27 mouse cellular contexts compared by ENCODE assay signal in the genomic region with DNA sequence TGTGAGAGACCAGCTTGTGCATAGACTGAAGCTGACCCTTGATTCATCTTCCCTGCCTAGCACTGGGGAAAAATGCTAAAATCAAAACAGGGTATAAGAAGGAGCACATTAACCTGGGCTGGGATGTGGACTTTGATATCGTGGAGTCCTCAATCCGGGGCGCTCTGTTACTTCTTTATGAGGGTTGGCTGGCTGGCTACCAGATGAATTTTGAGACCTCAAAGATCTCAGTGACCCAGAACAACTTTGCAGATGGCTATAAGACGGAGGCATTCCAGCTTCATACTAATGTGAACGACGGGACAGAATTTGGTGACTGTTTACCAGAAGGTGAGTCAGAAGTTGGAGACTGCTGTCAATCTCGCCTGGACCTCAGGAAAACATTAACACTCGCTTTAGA.
A peak's percentile ranks its signal among the peaks of the same experiment; 100 is the strongest.
DNase-seq lines count a peak whose midpoint lies in the region; ATAC-seq lines count a peak whose summit lies in the region.
"Had no signal": no experiment of that assay in that cellular context is flagged by ENCODE, and none has a peak within 500 bp of the region (broad histone marks: within the 10 kb centered on the region; RNA-seq: fewer than 3 reads in every experiment).

No protein-coding gene starts in this region.

- no peaks in the 10 kb centered on the region for H3K36me3 ChIP-seq in kidney, embryonic 14.5 days (ENCODE audit: control insufficient read depth, insufficient read depth, low read length)
- no peaks in the 10 kb centered on the region for H3K36me3 ChIP-seq in midbrain, embryonic 11.5 days (ENCODE audit: control insufficient read depth, insufficient read depth, low read length)
- H3K36me3 ChIP-seq: embryonic facial prominence, embryonic 12.5 days; embryonic facial prominence, embryonic 15.5 days; G1E; heart, embryonic 12.5 days; heart, embryonic 15.5 days had no signal

- ATAC-seq in kidney, embryonic 14.5 days (ENCODE audit: low FRiP score, low TSS enrichment), result no peak
- ATAC-seq in midbrain, embryonic 11.5 days (ENCODE audit: low FRiP score), result no peak
- ATAC-seq: forebrain, embryonic 14.5 days; forebrain, postnatal 0 days; Patski had no signal

- no peaks in the 10 kb centered on the region for H3K9me3 ChIP-seq in kidney, embryonic 14.5 days (ENCODE audit: control insufficient read depth, low read length)
- no peaks in the 10 kb centered on the region for H3K9me3 ChIP-seq in midbrain, embryonic 11.5 days (ENCODE audit: control insufficient read depth, low read length)
- H3K9me3 ChIP-seq: embryonic facial prominence, embryonic 12.5 days; embryonic facial prominence, embryonic 15.5 days; G1E; heart, embryonic 12.5 days; heart, embryonic 15.5 days had no signal

- no peak overlapping the region for H3K4me3 ChIP-seq in kidney, embryonic 14.5 days (ENCODE audit: low read length)
- no peak overlapping the region for H3K4me3 ChIP-seq in midbrain, embryonic 11.5 days (ENCODE audit: low read depth, low read length)
- H3K4me3 ChIP-seq: embryonic facial prominence, embryonic 12.5 days; embryonic facial prominence, embryonic 15.5 days; heart, embryonic 12.5 days; heart, embryonic 15.5 days had no signal

- 84% methylated on average over 8 of the region's 8 CpGs for WGBS in kidney, embryonic 14.5 days
- 89% methylated on average over 8 of the region's 8 CpGs for WGBS in midbrain, embryonic 11.5 days

- no peak overlapping the region for H3K9ac ChIP-seq in kidney, embryonic 14.5 days (ENCODE audit: low read depth, low read length)
- no peak overlapping the region for H3K9ac ChIP-seq in midbrain, embryonic 11.5 days (ENCODE audit: low read length)
- H3K9ac ChIP-seq: embryonic facial prominence, embryonic 12.5 days; embryonic facial prominence, embryonic 15.5 days; forebrain, postnatal 0 days; heart, embryonic 12.5 days; heart, embryonic 15.5 days; hindbrain, embryonic 14.5 days had no signal

- no peak overlapping the region for H3K4me2 ChIP-seq in kidney, embryonic 14.5 days (replicated peaks; ENCODE audit: low read depth, low read length)
- H3K4me2 ChIP-seq in midbrain, embryonic 11.5 days, result no peak overlapping the region
- H3K4me2 ChIP-seq: embryonic facial prominence, embryonic 12.5 days; embryonic facial prominence, embryonic 15.5 days; heart, embryonic 12.5 days; heart, embryonic 15.5 days; hindbrain, embryonic 14.5 days had no signal

- no peaks in the 10 kb centered on the region for H3K27me3 ChIP-seq in kidney, embryonic 14.5 days (ENCODE audit: control insufficient read depth, insufficient read depth, low read length)
- no peaks in the 10 kb centered on the region for H3K27me3 ChIP-seq in midbrain, embryonic 11.5 days (ENCODE audit: control insufficient read depth, insufficient read depth, low read length)
- H3K27me3 ChIP-seq: CH12.LX; embryonic facial prominence, embryonic 12.5 days; embryonic facial prominence, embryonic 15.5 days; heart, embryonic 12.5 days; heart, embryonic 15.5 days had no signal

- H3K4me1 ChIP-seq in kidney, embryonic 14.5 days (ENCODE audit: control insufficient read depth, insufficient read depth, low read length), result no peaks in the 10 kb centered on the region
- H3K4me1 ChIP-seq in midbrain, embryonic 11.5 days (ENCODE audit: control insufficient read depth, insufficient read depth, low read length), result no peaks in the 10 kb centered on the region
- H3K4me1 ChIP-seq: embryonic facial prominence, embryonic 12.5 days; embryonic facial prominence, embryonic 15.5 days; heart, embryonic 12.5 days; heart, embryonic 15.5 days had no signal

- no peak overlapping the region for H3K27ac ChIP-seq in kidney, embryonic 14.5 days (ENCODE audit: low read depth, low read length)
- H3K27ac ChIP-seq in midbrain, embryonic 11.5 days (ENCODE audit: low read depth, low read length), result no peak overlapping the region
- H3K27ac ChIP-seq: embryonic facial prominence, embryonic 12.5 days; embryonic facial prominence, embryonic 15.5 days; heart, embryonic 15.5 days; hindbrain, embryonic 14.5 days had no signal

- DNase-seq in kidney, adult 18-20 months, result peak; percentile 16
- DNase-seq in kidney, adult 9 months, result peak; percentile 81
- DNase-seq in kidney, postnatal 14 days, result peak; percentile 25
- DNase-seq in right cerebral cortex, postnatal 25 days, result no peak
- DNase-seq in midbrain, embryonic 11.5 days (ENCODE audit: low spot score, missing footprints), result no peak
- DNase-seq in left cerebral cortex, adult 9 months (ENCODE audit: low spot score in 2 of 2), result no peak
- DNase-seq: adrenal gland, postnatal 10 days; adrenal gland, postnatal 36 days; B cell, adult 2 months; cerebellum, adult 18-20 months; cerebellum, adult 9-10 months; cerebellum, postnatal 14 days; forebrain, postnatal 0 days; gastrocnemius, postnatal 25 days; heart, adult 18-20 months; heart, postnatal 10 days; heart, postnatal 36 days had no signal

Comparison
In these comparisons a context has a peak if more than half of its experiments do, and no peak if none do; other contexts are left out.
1. DNase-seq: peak in kidney, adult 18-20 months (single experiment), kidney, adult 9 months (single experiment) and kidney, postnatal 14 days (single experiment); none in right cerebral cortex, postnatal 25 days (single experiment), midbrain, embryonic 11.5 days (single experiment) and left cerebral cortex, adult 9 months (0 of 2).